Mouse (Mus musculus): Measurements from ENCODE around the gene Coq2. TPM values are rescaled to one million over a fixed set of nuclear protein-coding genes. Genes with fewer than 3 reads are reported as not detected.
A peak's percentile ranks its signal among the peaks of the same experiment; 100 is the strongest.

Coq2 gene
- polyA plus RNA-seq, 1 experiment from 2014 or later: 58.7 TPM

DNA sequence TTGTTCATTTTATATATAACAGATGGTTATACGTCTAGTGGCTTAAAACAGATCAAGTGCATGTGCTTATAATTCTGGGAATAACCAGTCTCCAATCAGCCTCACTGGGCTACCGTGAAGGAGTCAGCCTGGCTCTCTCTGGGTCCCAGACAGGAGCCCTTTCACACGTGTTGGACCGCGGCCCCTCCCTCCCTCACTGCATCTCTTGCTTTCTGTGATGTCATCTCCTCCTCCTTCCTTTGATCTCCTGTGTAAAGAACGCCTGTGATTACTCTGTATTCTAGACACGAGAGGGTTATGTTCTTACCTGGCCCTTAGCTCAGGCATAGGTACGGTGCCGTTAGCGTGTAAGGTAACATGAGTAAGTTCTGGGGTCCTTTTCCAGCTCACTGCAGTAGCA, 23.5 kb downstream of the Coq2 start:
- WGBS: 76% methylated on average over 10 of the region's 10 CpGs
- no peak overlapping the region for H3K27ac ChIP-seq (ENCODE audit: low read depth, low read length)

DNA sequence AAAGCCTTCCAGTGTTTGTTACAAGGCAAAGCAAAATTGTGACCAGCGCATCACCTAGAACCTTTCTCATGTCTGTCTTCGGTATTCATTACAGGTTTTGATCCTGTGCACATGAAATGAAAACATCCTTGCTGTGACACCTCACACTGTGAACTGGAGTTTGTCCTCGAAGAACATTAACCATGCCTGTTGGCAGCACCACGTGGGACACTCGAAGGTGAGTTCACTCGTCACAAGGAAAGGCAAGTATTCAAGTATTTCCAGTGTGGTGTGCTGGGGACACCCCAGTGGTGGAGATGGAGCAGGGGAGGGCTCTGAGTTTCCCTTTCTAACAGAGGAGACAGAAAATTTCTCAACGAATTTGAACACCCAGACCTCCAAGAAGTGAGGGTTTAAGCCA, 24.0 kb downstream of the Coq2 start:
- H3K36me3 ChIP-seq (ENCODE audit: control insufficient read depth, insufficient read depth, low read length): peaks cover 7% of the 10 kb centered on the region
- no peak for DNase-seq (ENCODE audit: low spot score)
- H3K4me2 ChIP-seq: no peak overlapping the region
- peaks cover 14% of the 10 kb centered on the region for H3K4me1 ChIP-seq (replicated peaks; ENCODE audit: control insufficient read depth, insufficient read depth, low read length)
- ATAC-seq (replicated peaks; ENCODE audit: low FRiP score): no peak
- H3K9ac ChIP-seq (ENCODE audit: low read depth, low read length): no peak overlapping the region
- H3K27me3 ChIP-seq (replicated peaks; ENCODE audit: control insufficient read depth, insufficient read depth, low read length): no peaks in the 10 kb centered on the region
- H3K27ac ChIP-seq (ENCODE audit: low read depth, low read length): no peak overlapping the region
- H3K9me3 ChIP-seq (ENCODE audit: control insufficient read depth, low read length): no peaks in the 10 kb centered on the region
- no peak overlapping the region for H3K4me3 ChIP-seq (ENCODE audit: low read depth, low read length)
- WGBS: 85% methylated on average over 7 of the region's 7 CpGs

More for the DNA sequence above, 23.5 kb downstream of the Coq2 start:
- no peak overlapping the region for H3K4me2 ChIP-seq
- ATAC-seq (replicated peaks; ENCODE audit: low FRiP score) (no peak), DNase-seq (ENCODE audit: low spot score) (no peak)
- peaks cover 7% of the 10 kb centered on the region for H3K36me3 ChIP-seq (ENCODE audit: control insufficient read depth, insufficient read depth, low read length)
- no peaks in the 10 kb centered on the region for H3K9me3 ChIP-seq (ENCODE audit: control insufficient read depth, low read length)
- H3K9ac ChIP-seq (ENCODE audit: low read depth, low read length): no peak overlapping the region
- no peak overlapping the region for H3K4me3 ChIP-seq (ENCODE audit: low read depth, low read length)
- H3K27me3 ChIP-seq (replicated peaks; ENCODE audit: control insufficient read depth, insufficient read depth, low read length): no peaks in the 10 kb centered on the region
- peaks cover 14% of the 10 kb centered on the region for H3K4me1 ChIP-seq (replicated peaks; ENCODE audit: control insufficient read depth, insufficient read depth, low read length)

DNA sequence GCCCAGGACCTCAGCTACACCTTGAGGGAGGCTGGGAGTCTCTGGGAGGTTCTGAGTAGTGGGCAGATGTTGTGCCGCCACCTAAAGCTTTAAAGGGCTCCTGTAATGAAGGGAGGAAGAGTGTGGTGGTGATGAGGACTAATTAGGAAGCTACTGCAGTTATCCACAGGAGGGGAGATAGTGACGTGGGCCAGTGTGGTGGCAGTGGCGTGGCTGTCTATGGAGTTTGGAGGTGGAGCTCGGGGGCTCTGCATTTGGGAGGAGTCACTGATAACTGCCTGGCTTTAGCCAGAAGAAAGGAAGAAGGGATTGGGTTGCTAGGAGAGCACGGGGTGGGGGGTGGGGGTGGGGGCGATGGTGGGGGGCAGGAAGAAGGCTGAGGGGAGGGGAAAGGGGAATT, 26.4 kb downstream of the Coq2 start:
- 0 out of 2 replicates have a peak overlapping the region, but pooled peaks have one; percentile 1 for H3K4me3 ChIP-seq (ENCODE audit: low read depth, low read length)
- no peaks in the 10 kb centered on the region for H3K9me3 ChIP-seq (ENCODE audit: control insufficient read depth, low read length)
- H3K36me3 ChIP-seq (ENCODE audit: control insufficient read depth, insufficient read depth, low read length): no peaks in the 10 kb centered on the region
- peak overlapping the region; percentile 42 for H3K4me2 ChIP-seq
- 15% methylated on average over 6 of the region's 6 CpGs for WGBS
- H3K4me1 ChIP-seq (replicated peaks; ENCODE audit: control insufficient read depth, insufficient read depth, low read length): peaks cover 24% of the 10 kb centered on the region
- H3K27ac ChIP-seq (ENCODE audit: low read depth, low read length): no peak overlapping the region
- H3K9ac ChIP-seq (ENCODE audit: low read depth, low read length): no peak overlapping the region
- H3K27me3 ChIP-seq (replicated peaks; ENCODE audit: control insufficient read depth, insufficient read depth, low read length): no peaks in the 10 kb centered on the region
- peak; percentile 14; the same call in 1 of the 2 replicates for ATAC-seq (replicated peaks; ENCODE audit: low FRiP score)
- no peak for DNase-seq (ENCODE audit: low spot score)

DNA sequence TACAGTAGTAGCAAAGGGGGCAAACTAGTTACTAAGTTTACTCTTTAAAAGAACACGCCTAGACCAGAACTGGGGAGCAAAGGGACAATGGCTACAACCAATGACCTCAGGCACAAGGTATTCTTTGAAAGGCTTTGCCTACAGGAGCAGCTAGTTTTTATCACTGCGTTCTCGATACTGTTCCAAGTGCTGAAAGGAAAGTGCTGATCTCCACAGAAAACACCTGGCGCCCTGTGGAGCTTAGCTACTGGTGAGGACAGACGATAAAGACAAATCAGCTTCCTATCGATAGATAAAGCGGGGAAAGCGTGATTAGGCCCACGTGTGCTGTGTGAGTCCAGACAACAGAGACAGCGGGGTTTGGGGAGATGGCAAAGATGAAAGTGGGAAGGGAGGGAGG, 26.9 kb downstream of the Coq2 start:
- 37% methylated on average over 10 of the region's 10 CpGs for WGBS
- no peaks in the 10 kb centered on the region for H3K9me3 ChIP-seq (ENCODE audit: control insufficient read depth, low read length)
- DNase-seq (ENCODE audit: low spot score) (no peak), ATAC-seq (replicated peaks; ENCODE audit: low FRiP score) (0 out of 2 replicates have a peak, but pooled peaks have one; percentile 3)
- no peaks in the 10 kb centered on the region for H3K36me3 ChIP-seq (ENCODE audit: control insufficient read depth, insufficient read depth, low read length)
- H3K4me2 ChIP-seq: peak overlapping the region; percentile 42
- H3K4me3 ChIP-seq (ENCODE audit: low read depth, low read length): 0 out of 2 replicates have a peak overlapping the region, but pooled peaks have one; percentile 1
- no peak overlapping the region for H3K27ac ChIP-seq (ENCODE audit: low read depth, low read length)
- no peak overlapping the region for H3K9ac ChIP-seq (ENCODE audit: low read depth, low read length)
- peaks cover 28% of the 10 kb centered on the region for H3K4me1 ChIP-seq (replicated peaks; ENCODE audit: control insufficient read depth, insufficient read depth, low read length)
- no peaks in the 10 kb centered on the region for H3K27me3 ChIP-seq (replicated peaks; ENCODE audit: control insufficient read depth, insufficient read depth, low read length)

DNA sequence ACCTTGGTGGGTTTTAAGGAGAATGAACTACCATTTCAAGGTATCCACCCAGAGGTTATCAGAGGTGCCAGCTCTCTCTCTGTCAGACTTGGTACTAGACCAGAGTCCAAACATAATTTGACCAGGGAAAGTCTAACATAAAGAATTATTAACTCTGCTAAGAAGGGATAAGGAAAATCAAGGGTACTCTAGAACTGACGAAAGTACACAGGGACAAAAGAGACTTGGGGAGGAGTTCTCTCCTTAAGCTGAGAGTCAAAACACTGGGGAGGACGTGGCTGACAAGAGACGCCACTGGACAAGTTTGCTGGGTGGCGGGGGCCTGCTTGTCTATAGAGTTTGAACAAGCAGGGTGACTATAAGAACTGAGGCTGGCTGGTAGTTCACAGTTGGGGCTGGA, 28.4 kb downstream of the Coq2 start:
- no peaks in the 10 kb centered on the region for H3K27me3 ChIP-seq (replicated peaks; ENCODE audit: control insufficient read depth, insufficient read depth, low read length)
- no peak overlapping the region for H3K9ac ChIP-seq (ENCODE audit: low read depth, low read length)
- ATAC-seq (replicated peaks; ENCODE audit: low FRiP score) (no peak), DNase-seq (ENCODE audit: low spot score) (no peak)
- H3K4me3 ChIP-seq (ENCODE audit: low read depth, low read length): no peak overlapping the region
- no peak overlapping the region for H3K27ac ChIP-seq (ENCODE audit: low read depth, low read length)
- H3K36me3 ChIP-seq (ENCODE audit: control insufficient read depth, insufficient read depth, low read length): no peaks in the 10 kb centered on the region
- WGBS: 80% methylated on average over 4 of the region's 4 CpGs
- no peaks in the 10 kb centered on the region for H3K9me3 ChIP-seq (ENCODE audit: control insufficient read depth, low read length)
- H3K4me2 ChIP-seq: no peak overlapping the region
- H3K4me1 ChIP-seq (replicated peaks; ENCODE audit: control insufficient read depth, insufficient read depth, low read length): peaks cover 28% of the 10 kb centered on the region

DNA sequence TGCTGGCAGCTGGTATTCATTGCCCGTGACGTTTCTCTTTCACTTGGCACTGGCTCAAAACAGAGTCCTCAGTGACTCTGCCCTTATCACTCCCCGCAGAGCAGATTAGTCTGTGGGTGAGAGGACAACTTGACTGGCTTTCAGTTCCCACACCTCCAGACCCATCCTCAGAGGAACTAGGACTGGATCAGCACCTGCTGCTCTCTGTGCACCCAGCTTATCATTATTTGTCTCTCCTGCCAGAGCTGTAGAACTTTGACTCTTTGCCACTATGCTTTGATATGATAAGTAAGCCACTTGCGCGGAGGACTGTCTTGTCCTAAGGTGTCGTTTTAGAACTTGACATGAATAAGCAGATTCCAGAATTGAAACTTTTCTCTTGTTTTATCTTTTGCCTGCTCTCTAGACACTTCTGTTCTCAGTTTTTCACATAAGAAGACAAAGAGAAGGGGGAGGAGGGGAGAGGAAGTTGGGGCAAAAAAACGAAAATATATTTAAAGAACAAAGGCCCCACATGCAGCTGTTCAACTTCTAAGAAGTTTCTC, 30.9 kb downstream of the Coq2 start:
- H3K4me3 ChIP-seq (ENCODE audit: low read depth, low read length): no peak overlapping the region
- H3K9me3 ChIP-seq (ENCODE audit: control insufficient read depth, low read length): no peaks in the 10 kb centered on the region
- H3K36me3 ChIP-seq (ENCODE audit: control insufficient read depth, insufficient read depth, low read length): no peaks in the 10 kb centered on the region
- 22% methylated on average over 7 of the region's 7 CpGs for WGBS
- peak; percentile 92 for ATAC-seq (replicated peaks; ENCODE audit: low FRiP score)
- no peaks in the 10 kb centered on the region for H3K27me3 ChIP-seq (replicated peaks; ENCODE audit: control insufficient read depth, insufficient read depth, low read length)
- no peak for DNase-seq (ENCODE audit: low spot score)
- peak overlapping the region; percentile 58 for H3K27ac ChIP-seq (ENCODE audit: low read depth, low read length)
- H3K4me2 ChIP-seq: peak overlapping the region; percentile 45
- H3K9ac ChIP-seq (ENCODE audit: low read depth, low read length): no peak overlapping the region
- peaks cover 36% of the 10 kb centered on the region for H3K4me1 ChIP-seq (replicated peaks; ENCODE audit: control insufficient read depth, insufficient read depth, low read length)

DNA sequence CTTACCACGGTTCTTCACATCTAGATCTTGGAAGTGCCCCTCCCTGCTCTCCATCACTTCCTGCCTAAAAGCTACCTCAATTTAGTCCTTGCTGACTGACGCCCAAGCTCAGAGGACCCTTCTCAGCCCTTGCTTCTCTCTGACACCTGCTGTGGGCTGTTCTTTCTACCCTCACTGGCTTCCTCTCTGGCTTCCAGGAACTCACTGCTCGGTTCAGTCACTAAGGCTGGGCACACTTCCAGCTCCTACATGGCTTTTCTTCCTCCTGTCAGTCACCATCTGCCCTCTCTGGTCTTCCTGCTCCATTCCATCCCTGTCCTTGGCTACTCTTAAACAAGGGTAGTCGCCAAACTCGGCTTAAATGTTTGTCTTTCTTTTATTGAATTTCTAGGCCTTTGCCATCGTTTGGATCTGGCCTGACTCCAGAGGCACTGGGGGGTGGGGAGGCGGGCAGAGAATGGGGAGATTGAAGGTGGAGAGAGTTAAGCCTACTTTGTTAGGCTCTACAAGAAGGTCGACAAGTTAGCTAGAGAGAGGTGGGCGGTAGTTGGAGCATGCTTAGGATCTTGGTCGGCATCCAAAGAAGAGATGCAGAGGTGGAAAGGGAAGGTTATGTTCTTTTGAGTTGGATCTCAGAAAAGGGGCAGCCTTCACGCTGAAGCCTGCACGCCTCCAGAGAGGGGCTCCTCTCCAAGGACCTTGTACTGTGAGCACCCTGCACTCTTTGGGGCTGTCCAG, 31.5 kb downstream of the Coq2 start:
- no peak; the same call in 1 of the 2 replicates for ATAC-seq (replicated peaks; ENCODE audit: low FRiP score)
- no peaks in the 10 kb centered on the region for H3K36me3 ChIP-seq (ENCODE audit: control insufficient read depth, insufficient read depth, low read length)
- H3K27me3 ChIP-seq (replicated peaks; ENCODE audit: control insufficient read depth, insufficient read depth, low read length): no peaks in the 10 kb centered on the region
- DNase-seq (ENCODE audit: low spot score): no peak
- peak overlapping the region; percentile 58 for H3K27ac ChIP-seq (ENCODE audit: low read depth, low read length)
- H3K4me3 ChIP-seq (ENCODE audit: low read depth, low read length): no peak overlapping the region
- no peak overlapping the region for H3K9ac ChIP-seq (ENCODE audit: low read depth, low read length)
- no peaks in the 10 kb centered on the region for H3K9me3 ChIP-seq (ENCODE audit: control insufficient read depth, low read length)
- H3K4me1 ChIP-seq (replicated peaks; ENCODE audit: control insufficient read depth, insufficient read depth, low read length): peaks cover 32% of the 10 kb centered on the region
- WGBS: 58% methylated on average over 12 of the region's 12 CpGs
- peak overlapping the region; percentile 45 for H3K4me2 ChIP-seq

DNA sequence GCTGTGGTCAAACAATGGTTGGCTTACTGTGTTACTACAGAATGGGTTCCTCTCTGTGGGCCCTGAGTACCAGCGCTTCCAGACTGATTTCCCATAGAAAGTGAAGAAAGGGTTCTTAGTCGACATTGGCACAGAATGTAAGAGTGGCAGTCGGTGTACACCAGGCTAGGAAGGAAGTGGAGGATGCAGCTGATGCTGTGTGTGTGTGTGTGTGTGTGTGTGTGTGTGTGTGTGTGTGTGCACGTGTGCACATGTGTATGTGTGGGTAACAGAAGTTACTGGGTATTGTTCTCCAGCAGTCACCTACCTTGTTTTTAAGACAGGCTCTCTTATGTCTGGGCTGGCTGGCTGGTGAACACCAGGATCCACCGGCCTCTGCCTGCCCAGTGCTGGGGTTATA, 32.6 kb downstream of the Coq2 start:
- Histone ChIP-seq H3K27me3 (replicated peaks; ENCODE audit: control insufficient read depth, insufficient read depth, low read length) (no peaks in the 10 kb centered on the region), H3K4me1 (replicated peaks; ENCODE audit: control insufficient read depth, insufficient read depth, low read length) (peaks cover 36% of the 10 kb centered on the region), H3K9ac (ENCODE audit: low read depth, low read length) (no peak overlapping the region), H3K36me3 (ENCODE audit: control insufficient read depth, insufficient read depth, low read length) (no peaks in the 10 kb centered on the region), H3K4me3 (ENCODE audit: low read depth, low read length) (no peak overlapping the region), H3K4me2 (no peak overlapping the region), H3K27ac (ENCODE audit: low read depth, low read length) (no peak overlapping the region), H3K9me3 (ENCODE audit: control insufficient read depth, low read length) (no peaks in the 10 kb centered on the region)
- no peak for DNase-seq (ENCODE audit: low spot score)
- WGBS: 83% methylated on average over 5 of the region's 5 CpGs
- no peak for ATAC-seq (replicated peaks; ENCODE audit: low FRiP score)

DNA sequence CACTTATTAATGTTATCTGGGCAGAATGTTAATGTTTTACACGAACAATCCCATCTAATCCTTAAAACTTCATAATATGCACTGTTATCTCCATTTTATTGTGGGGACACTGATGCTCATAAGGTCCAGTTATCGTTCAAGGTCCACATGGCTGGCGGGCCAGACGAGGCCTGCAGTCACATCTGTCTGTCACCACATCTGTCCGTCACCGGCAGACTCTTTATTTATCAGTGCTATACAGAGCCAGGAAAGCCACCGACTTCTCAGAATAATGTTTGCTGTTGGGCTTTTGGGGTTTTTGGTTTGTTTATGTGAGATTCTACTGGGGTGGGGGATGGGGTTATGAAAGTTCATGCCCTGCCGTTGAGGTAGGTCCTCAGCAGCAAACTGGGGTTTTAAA, 36.5 kb downstream of the Coq2 start:
- WGBS: 39% methylated on average over 8 of the region's 8 CpGs
- Histone ChIP-seq H3K4me1 (replicated peaks; ENCODE audit: control insufficient read depth, insufficient read depth, low read length) (peaks cover 47% of the 10 kb centered on the region), H3K4me2 (peak overlapping the region; percentile 42), H3K27me3 (replicated peaks; ENCODE audit: control insufficient read depth, insufficient read depth, low read length) (no peaks in the 10 kb centered on the region), H3K36me3 (ENCODE audit: control insufficient read depth, insufficient read depth, low read length) (no peaks in the 10 kb centered on the region), H3K9ac (ENCODE audit: low read depth, low read length) (no peak overlapping the region), H3K27ac (ENCODE audit: low read depth, low read length) (peak overlapping the region; percentile 65), H3K9me3 (ENCODE audit: control insufficient read depth, low read length) (no peaks in the 10 kb centered on the region), H3K4me3 (ENCODE audit: low read depth, low read length) (no peak overlapping the region)
- peak; percentile 90 for ATAC-seq (replicated peaks; ENCODE audit: low FRiP score)
- DNase-seq (ENCODE audit: low spot score): no peak
